Mouse (Mus musculus) hematopoietic multipotent progenitor cell, adult 10-12 weeks (in vitro differentiated cells): ENCODE measurements around the gene Nkx1-1. TPM values are rescaled to one million over a fixed set of nuclear protein-coding genes. Genes with fewer than 3 reads are reported as not detected.

Experiments used
- polyA plus RNA-seq: library from polyadenylated mRNA; stranded (reverse); fragments of >175 nt; gene quantifications from 2 replicates; pipeline ENCODE4 v1.2.3, GENCODE M21; 2012; ENCODE audit warnings: low replicate concordance

The Nkx1-1 gene
- polyA plus RNA-seq: not detected in 2 replicates

DNA sequence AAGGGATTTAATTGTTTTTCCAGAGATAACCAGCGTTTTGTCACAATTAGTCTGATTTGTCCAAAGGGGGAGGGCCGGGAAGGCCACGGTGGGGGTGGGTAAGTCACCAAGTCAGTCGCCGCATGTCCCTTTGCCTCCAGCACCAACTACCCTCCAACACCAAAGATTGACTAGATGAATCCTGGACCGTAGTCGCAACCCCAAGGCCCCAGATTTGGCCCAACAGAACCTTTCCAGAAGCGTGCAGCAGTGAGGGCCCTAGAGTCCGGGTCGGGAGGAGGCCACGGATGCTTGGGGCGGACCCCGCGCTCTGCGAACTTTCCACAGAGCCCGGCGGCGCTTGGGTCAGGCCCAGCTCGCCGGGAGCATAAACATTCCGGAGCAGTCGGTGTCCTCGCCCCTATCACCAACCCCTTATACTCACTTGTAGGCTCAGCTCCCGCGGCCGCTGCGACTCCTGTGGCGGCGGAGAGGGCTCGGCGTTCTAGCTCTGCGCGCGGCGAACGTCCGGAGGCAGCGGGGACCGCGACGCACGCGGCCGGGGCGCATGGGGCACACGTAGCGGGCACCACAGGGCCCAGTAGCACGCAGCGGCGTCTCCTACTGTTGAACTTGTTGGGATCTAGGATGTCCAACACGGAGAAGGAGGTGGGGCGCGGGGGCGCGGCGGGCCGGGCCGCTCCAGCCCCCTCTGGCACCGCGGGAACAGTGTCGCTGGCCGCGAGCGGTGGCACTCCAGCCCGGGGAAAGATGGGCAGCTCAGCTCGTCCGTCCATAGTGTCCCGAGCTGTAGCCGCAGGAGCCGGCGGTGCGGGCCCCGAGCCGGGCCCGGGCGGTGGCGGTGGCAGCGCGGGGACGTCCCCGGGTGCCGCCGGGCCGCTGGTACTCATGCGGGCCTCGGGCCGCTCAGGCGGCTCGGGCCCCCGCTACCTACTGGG is at the start of gene Nkx1-1:
Gene Nkx1-1, minus strand, starts transcription at position 776 of the 938 bp plus-strand sequence.

Other genes with a start within 250 kb of the Nkx1-1 start
- 2.0 TPM in 1 of 2 replicates, not detected in the other for gene Spon2, start 215.5 kb downstream of the Nkx1-1 start, polyA plus RNA-seq
- 225 and 404 TPM in 2 replicates for gene Ctbp1, start 159.0 kb downstream of the Nkx1-1 start, polyA plus RNA-seq
- gene Maea, start 98.5 kb downstream of the Nkx1-1 start, polyA plus RNA-seq: 81.0 and 154 TPM in 2 replicates
- 4.6 and 6.0 TPM in 2 replicates for gene Uvssa, start 55.4 kb downstream of the Nkx1-1 start, polyA plus RNA-seq
- gene Fam53a, start 195.7 kb upstream of the Nkx1-1 start, polyA plus RNA-seq: 66.3 and 109 TPM in 2 replicates
- gene Gm9903, start 195.9 kb upstream of the Nkx1-1 start, polyA plus RNA-seq: 0.12 TPM in 1 of 2 replicates, not detected in the other
- gene Slbp, start 218.6 kb upstream of the Nkx1-1 start, polyA plus RNA-seq: 78.4 and 87.1 TPM in 2 replicates
- gene Tacc3, start 224.2 kb upstream of the Nkx1-1 start, polyA plus RNA-seq: 8.8 and 15.4 TPM in 2 replicates
- 7.5 and 13.1 TPM in 2 replicates for gene Tmem129, start 224.4 kb upstream of the Nkx1-1 start, polyA plus RNA-seq